Mouse (Mus musculus) midbrain, postnatal 0 days (tissue): ENCODE measurements at regions not wholly inside any gene's neighbourhood (a gene's known extent, or its start where the extent isn't known, plus 50 kb on each side); places are given as distances from the start of the nearest gene placed in this dataset.
A peak's percentile ranks its signal among the peaks of the same experiment; 100 is the strongest.

Experiments
- ATAC-seq: fragments of 200-750 bp; cut with Nextera tagmentation; 2 replicates; pipeline ENCODE4 v1.8.0; 2017; ENCODE audit warnings: moderate number of reproducible peaks, mild to moderate bottlenecking, moderate TSS enrichment, moderate library complexity; ENCODE audit not compliant: low FRiP score
- DNase-seq: peaks from one replicate; pipeline ENCODE4 v3.0.0-alpha.2; 2015; ENCODE audit warnings: low spot score
- H3K27ac ChIP-seq: fragments of 300-500 bp; sonication (generic); 2 replicates; pipeline ENCODE4 v1.5.1; 2014; ENCODE audit warnings: low read depth, mild to moderate bottlenecking, low read length, mixed read lengths
- H3K27me3 ChIP-seq: fragments of 300-500 bp; sonication (generic); 2 replicates; pipeline ENCODE4 v1.6.1; 2014; ENCODE audit warnings: low read length, control low read depth, mixed read lengths; ENCODE audit not compliant: insufficient read depth
- H3K36me3 ChIP-seq: fragments of 300-500 bp; sonication (generic); 2 replicates; pipeline ENCODE4 v1.6.1; 2014; ENCODE audit warnings: low read length, control low read depth, mixed read lengths; ENCODE audit not compliant: insufficient read depth
- H3K4me1 ChIP-seq: fragments of 300-500 bp; sonication (generic); 2 replicates; pipeline ENCODE4 v1.6.1; 2014; ENCODE audit warnings: mild to moderate bottlenecking, control low read depth, antibody characterized with exemption, low read length, mixed read lengths; ENCODE audit not compliant: insufficient read depth
- H3K4me2 ChIP-seq: fragments of 300-500 bp; sonication (generic); 2 replicates; pipeline ENCODE4 v1.6.1; 2014; ENCODE audit warnings: low read depth, mild to moderate bottlenecking, low read length, mixed read lengths; ENCODE audit not compliant: poor library complexity, severe bottlenecking
- H3K4me3 ChIP-seq: fragments of 300-500 bp; sonication (generic); 2 replicates; pipeline ENCODE4 v1.5.1; 2014; ENCODE audit warnings: low read depth, mild to moderate bottlenecking, low read length, moderate library complexity
- H3K9ac ChIP-seq: fragments of 300-500 bp; sonication (generic); replicated peaks from 2 replicates; pipeline ENCODE4 v1.6.1; 2014; ENCODE audit warnings: mild to moderate bottlenecking, low read length, moderate library complexity, mixed read lengths; ENCODE audit not compliant: poor library complexity, severe bottlenecking
- H3K9me3 ChIP-seq: fragments of 300-500 bp; sonication (generic); 2 replicates; pipeline ENCODE4 v1.6.1; 2016; ENCODE audit warnings: low read length, control low read depth
- CTCF ChIP-seq: IDR thresholded peaks from 2 replicates; pipeline ENCODE4 v1.5.1; 2016; ENCODE audit warnings: antibody characterized with exemption, mild to moderate bottlenecking
- WGBS: fragments of 180-500 bp; shearing (Covaris S2); extraction: QIAGEN DNeasy Blood & Tissue Kit; methylation state at CpG from one replicate; pipeline ENCODE4 v1.1.7; 2014; 5-methylcytosine and 5-hydroxymethylcytosine counted together

DNA sequence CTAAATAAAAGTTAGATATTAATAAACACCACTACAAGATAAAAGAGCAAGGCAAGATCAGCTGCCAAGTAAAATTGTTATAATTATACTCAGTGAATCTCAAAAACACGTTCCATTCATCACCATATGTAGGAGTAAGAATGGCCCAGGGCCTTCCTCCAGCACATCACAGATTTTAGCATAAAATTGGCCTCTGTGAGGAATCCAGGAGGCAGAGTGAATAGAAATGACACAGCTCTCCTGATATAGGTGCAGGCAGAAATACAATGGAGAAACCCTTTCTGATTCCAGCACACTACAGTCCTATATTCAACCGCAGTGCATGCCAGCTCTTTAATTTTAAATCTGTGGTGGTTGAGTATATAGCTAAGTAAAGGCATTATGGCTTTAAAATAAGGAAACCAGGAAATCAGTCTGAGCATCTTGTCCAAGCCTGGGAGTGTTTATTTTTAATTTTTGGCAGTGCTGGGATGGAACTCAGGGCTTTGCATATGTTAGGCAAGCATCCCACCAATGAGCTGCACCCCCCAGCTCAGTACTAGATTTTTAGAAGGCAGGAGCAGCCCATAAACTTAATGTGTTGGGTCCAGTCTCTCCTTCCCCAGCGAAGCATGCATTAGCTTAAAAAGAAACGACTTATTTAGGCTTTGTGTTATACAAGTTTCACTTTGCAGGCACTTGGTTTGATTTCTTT lies 158.3 kb upstream of the Ptprz1 start:
- peak overlapping the region; percentile 32; the same call in 1 of the 2 replicates for H3K27ac ChIP-seq
- peaks cover 3% of the 10 kb centered on the region; the same call in 1 of the 2 replicates for H3K4me1 ChIP-seq
- no peaks in the 10 kb centered on the region for H3K27me3 ChIP-seq
- no peak overlapping the region for H3K4me3 ChIP-seq
- WGBS = 67% methylated on average over 4 of the region's 4 CpGs
- no peak for TF ChIP-seq CTCF
- no peak for DNase-seq
- no peaks in the 10 kb centered on the region for H3K36me3 ChIP-seq
- no peak overlapping the region for H3K9ac ChIP-seq
- no peaks in the 10 kb centered on the region for H3K9me3 ChIP-seq
- no peak; the same call in 1 of the 2 replicates for ATAC-seq
- no peak overlapping the region for H3K4me2 ChIP-seq

DNA sequence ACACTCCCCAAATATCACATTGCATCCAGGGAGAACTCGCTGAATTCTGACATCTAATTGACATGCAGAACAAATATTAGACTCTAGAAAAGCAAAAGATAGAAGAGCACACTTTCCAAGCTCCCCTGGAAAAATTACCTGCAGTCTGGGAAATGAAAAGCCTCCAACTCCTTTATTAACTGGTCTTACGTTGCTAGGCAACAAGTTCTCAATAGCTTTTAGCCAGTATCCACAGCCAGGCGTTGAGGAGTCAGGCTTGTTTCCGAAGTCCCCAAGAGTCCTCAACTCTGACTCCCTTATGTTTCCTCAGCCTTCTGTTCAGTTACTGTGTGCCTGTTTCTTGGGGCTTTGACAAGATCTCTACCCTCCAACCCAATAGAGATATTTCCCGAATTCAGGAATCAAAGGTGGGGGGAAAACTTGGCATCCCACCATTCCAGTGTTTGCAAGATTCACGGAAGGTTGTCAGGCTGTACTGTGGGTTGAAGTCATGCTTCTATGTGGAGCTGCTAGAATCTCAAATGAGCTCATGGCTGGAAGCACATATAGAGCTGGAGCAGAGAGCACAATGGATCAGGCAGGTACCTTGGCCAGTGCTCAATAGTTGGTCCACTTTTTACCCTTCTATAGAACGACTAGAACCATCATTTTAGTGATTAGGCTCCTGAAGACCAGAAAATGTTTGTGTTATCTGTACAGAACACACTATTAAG lies 159.0 kb upstream of the Ptprz1 start:
- no peak overlapping the region for H3K4me3 ChIP-seq
- DNase-seq (peak; percentile 62), ATAC-seq (peak; percentile 74; the same call in 1 of the 2 replicates)
- no peaks in the 10 kb centered on the region for H3K27me3 ChIP-seq
- no peaks in the 10 kb centered on the region for H3K36me3 ChIP-seq
- H3K9ac ChIP-seq = no peak overlapping the region
- WGBS = 33% methylated on average over 7 of the region's 7 CpGs
- no peak for TF ChIP-seq CTCF
- H3K27ac ChIP-seq = peak overlapping the region; percentile 52; the same call in 1 of the 2 replicates
- H3K4me1 ChIP-seq = peaks cover 3% of the 10 kb centered on the region; the same call in 1 of the 2 replicates
- H3K9me3 ChIP-seq = no peaks in the 10 kb centered on the region
- peak overlapping the region; percentile 1; the same call in 1 of the 2 replicates for H3K4me2 ChIP-seq

DNA sequence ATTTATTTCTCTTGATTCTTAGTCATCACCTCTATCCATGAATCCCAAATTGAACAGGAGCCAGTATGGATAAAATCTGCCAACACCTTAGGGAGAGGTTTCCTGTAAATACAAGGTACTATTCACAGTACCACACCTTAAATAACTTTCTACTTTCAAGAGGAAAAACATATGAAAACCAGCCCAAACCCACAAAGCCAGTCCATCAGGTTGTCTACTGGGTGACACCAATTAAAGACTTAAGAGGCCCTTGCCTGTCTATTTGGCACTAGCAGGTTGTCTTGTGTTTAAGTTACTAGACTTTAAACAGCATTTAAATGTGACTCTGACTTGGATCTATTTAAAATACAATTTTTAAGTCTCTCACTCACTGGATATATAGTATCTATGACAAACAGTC lies 177.1 kb upstream of the Ptprz1 start:
- no peak for ATAC-seq
- H3K9ac ChIP-seq = no peak overlapping the region
- TF ChIP-seq CTCF = no peak
- no peak for DNase-seq
- H3K4me2 ChIP-seq = no peak overlapping the region
- no peaks in the 10 kb centered on the region for H3K36me3 ChIP-seq
- H3K9me3 ChIP-seq = no peaks in the 10 kb centered on the region
- no peak overlapping the region for H3K4me3 ChIP-seq
- H3K4me1 ChIP-seq = 0 out of 2 replicates have a peak, but pooled peaks cover 3% of the 10 kb centered on the region
- H3K27ac ChIP-seq = no peak overlapping the region
- H3K27me3 ChIP-seq = no peaks in the 10 kb centered on the region

DNA sequence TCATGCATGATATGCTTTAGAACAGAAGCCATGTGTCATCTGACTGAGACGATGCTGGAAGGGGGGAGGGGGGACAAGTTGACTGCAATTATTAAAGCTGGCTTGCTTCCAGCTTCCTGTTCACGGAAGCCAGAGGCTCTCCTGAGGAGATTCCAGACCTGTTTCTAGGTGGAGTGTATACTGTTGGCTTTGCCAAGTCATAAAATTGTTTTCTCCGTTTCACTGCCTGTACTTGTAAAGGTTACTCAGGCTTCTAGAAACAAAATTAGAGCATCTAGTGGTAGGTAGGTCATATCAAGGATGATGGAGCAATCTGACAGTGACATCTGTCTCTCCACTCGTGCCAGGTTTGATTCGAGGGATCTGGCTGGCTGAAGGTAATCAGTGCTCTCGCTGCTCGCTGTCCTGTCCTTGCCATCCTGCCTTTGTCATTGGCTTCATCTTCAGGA lies 186.6 kb upstream of the Ptprz1 start:
- Histone ChIP-seq H3K4me2 (no peak overlapping the region), H3K36me3 (no peaks in the 10 kb centered on the region), H3K4me3 (no peak overlapping the region), H3K27ac (no peak overlapping the region), H3K9me3 (no peaks in the 10 kb centered on the region), H3K4me1 (no peaks in the 10 kb centered on the region), H3K9ac (no peak overlapping the region), H3K27me3 (no peaks in the 10 kb centered on the region)
- DNase-seq = peak; percentile 88
- TF ChIP-seq CTCF = no peak
- peak; percentile 47; the same call in 1 of the 2 replicates for ATAC-seq
- WGBS = 59% methylated on average over 7 of the region's 7 CpGs

DNA sequence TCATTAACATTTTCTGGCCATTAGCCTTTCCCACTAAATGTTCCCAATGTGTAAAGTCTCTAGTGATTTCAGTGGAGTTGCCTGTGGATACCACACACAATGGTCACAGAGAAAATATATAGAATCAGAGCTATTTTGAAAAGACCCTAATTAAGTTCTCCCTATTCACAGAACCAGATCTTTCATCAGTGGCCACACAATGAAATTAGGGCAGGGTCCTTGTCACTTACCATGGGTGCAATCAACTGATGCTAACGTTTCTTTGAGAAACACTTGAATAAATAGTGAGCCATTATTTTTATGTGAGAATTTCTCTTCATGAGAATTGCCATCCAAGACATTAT lies 200.7 kb upstream of the Ptprz1 start:
- Histone ChIP-seq H3K27ac (no peak overlapping the region), H3K4me1 (no peaks in the 10 kb centered on the region), H3K36me3 (no peaks in the 10 kb centered on the region), H3K9ac (no peak overlapping the region), H3K9me3 (no peaks in the 10 kb centered on the region), H3K4me3 (no peak overlapping the region), H3K27me3 (no peaks in the 10 kb centered on the region), H3K4me2 (no peak overlapping the region)
- DNase-seq (no peak), ATAC-seq (no peak)
- 37% methylated on average over 1 of the region's 1 CpGs for WGBS
- TF ChIP-seq CTCF = no peak

DNA sequence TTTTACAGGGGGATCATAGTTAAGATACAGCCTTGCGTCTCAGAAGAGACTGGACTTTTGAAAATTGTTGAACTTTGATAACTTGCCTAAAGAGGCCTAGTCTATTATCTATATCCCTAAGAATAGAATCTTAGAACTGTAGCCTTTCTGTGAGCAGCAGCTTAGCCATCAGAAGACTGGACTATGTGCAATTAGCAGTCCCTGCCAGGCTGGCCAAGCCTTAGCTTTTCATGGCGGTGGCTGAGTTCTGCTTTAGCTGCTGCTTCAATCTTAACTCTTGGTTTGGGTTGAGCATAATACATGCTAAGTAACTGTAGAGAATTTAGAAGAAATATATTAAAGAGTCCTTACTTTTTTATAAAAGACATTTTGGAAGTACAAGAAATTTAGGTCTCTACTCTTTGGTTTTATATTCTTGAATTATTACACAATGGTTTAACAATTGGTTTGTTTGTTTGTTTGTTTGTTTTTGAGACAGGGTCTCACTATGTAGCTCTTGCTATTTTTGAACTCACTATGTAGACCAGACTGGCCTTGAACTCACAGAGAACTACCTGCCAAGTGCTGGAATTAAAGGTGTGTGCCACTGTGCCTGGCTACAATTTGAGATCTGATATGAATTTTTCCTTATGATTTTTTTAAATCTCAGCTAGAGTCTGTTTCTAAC lies 201.2 kb upstream of the Ptprz1 start:
- no peaks in the 10 kb centered on the region for H3K9me3 ChIP-seq
- 72% methylated on average over 2 of the region's 2 CpGs for WGBS
- no peaks in the 10 kb centered on the region for H3K27me3 ChIP-seq
- no peaks in the 10 kb centered on the region for H3K36me3 ChIP-seq
- ATAC-seq (no peak), DNase-seq (no peak)
- TF ChIP-seq CTCF = no peak
- H3K4me1 ChIP-seq = no peaks in the 10 kb centered on the region
- no peak overlapping the region for H3K9ac ChIP-seq
- no peak overlapping the region for H3K4me3 ChIP-seq
- no peak overlapping the region for H3K27ac ChIP-seq
- H3K4me2 ChIP-seq = no peak overlapping the region
